Mouse (Mus musculus) midbrain, embryonic 15.5 days (tissue): ENCODE data around the gene Ldhb. TPM values are rescaled to one million over a fixed set of nuclear protein-coding genes. Genes with fewer than 3 reads are reported as not detected.

ENCODE experiments used
- ATAC-seq: fragments of 200-750 bp; cut with Nextera tagmentation; replicated peaks from 2 replicates; pipeline ENCODE4 v1.8.0; 2017; ENCODE audit warnings: moderate TSS enrichment
- H3K27ac ChIP-seq: fragments of 300-500 bp; sonication (generic); 2 replicates; pipeline ENCODE4 v1.5.1; 2015; ENCODE audit warnings: mild to moderate bottlenecking, inconsistent platforms
- H3K27me3 ChIP-seq: fragments of 300-500 bp; sonication (generic); replicated peaks from 2 replicates; pipeline ENCODE4 v1.6.1; 2015; ENCODE audit warnings: inconsistent platforms
- H3K36me3 ChIP-seq: fragments of 300-500 bp; sonication (generic); replicated peaks from 2 replicates; pipeline ENCODE4 v1.6.1; 2015; ENCODE audit warnings: inconsistent platforms
- H3K4me1 ChIP-seq: fragments of 300-500 bp; sonication (generic); 2 replicates; pipeline ENCODE4 v1.6.1; 2015; ENCODE audit warnings: inconsistent platforms
- H3K4me2 ChIP-seq: fragments of 300-500 bp; sonication (generic); 2 replicates; pipeline ENCODE4 v1.6.1; 2015; ENCODE audit warnings: inconsistent platforms, mild to moderate bottlenecking, moderate library complexity
- H3K4me3 ChIP-seq: fragments of 300-500 bp; sonication (generic); 2 replicates; pipeline ENCODE4 v1.5.1; 2015; ENCODE audit warnings: mild to moderate bottlenecking, inconsistent platforms
- H3K9ac ChIP-seq: fragments of 300-500 bp; sonication (generic); 2 replicates; pipeline ENCODE4 v1.6.1; 2015; ENCODE audit warnings: mild to moderate bottlenecking, inconsistent platforms
- H3K9me3 ChIP-seq: fragments of 300-500 bp; sonication (generic); 2 replicates; pipeline ENCODE4 v1.6.1; 2016; ENCODE audit warnings: inconsistent platforms
- WGBS: fragments of 180-500 bp; shearing (Covaris S2); methylation state at CpG from one replicate; pipeline ENCODE4 v1.1.7; 2015; ENCODE audit warnings: mixed read lengths; 5-methylcytosine and 5-hydroxymethylcytosine counted together
- polyA plus RNA-seq: library from polyadenylated mRNA; unstranded; fragments of >200 nt; fragmentation: Nextera tagmentation; extraction: Ambion mirVana; gene quantifications from 2 replicates; pipeline ENCODE4 v1.2.1, GENCODE M21; 2015

Ldhb gene
- polyA plus RNA-seq = 450 and 468 TPM in 2 replicates

DNA sequence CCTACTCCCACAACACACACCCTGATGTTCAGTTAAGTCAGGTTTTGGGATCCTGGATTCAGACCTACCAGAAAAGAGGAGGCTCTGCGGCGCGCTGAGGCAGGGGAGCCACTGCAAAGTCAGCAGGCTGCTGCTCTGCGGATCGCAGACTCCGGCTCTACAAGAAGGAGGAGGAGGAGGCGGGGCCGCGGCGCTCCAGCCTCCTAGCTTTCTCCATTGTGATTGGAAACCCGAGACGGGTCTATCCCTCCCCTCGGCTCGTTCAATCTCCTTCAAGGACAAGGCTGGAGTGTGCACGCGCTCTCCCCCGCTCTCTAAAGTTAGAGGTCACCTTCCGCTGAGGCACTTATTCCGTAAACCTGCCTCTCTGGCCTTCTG is at the start of gene Ldhb:
Ldhb (minus strand) TSS at position 173 of the 378 bp plus-strand sequence.
- ATAC-seq = peak; percentile 98
- WGBS = under 1% methylated on average over 19 of the region's 19 CpGs
- peak within 1 kb of the TSS; percentile 73 for H3K27ac ChIP-seq

GRCm38 (mm10) chr6:142555988-142556387 is 48.2 kb upstream of the Ldhb start:
- H3K9me3 ChIP-seq = no peaks in the 10 kb centered on the region
- no peaks in the 10 kb centered on the region for H3K36me3 ChIP-seq
- H3K27ac ChIP-seq = no peak overlapping the region
- whole genome bisulfite sequencing = 67% methylated on average over 1 of the region's 1 CpGs
- H3K4me3 ChIP-seq = no peak overlapping the region
- H3K4me1 ChIP-seq = no peaks in the 10 kb centered on the region
- H3K27me3 ChIP-seq = no peaks in the 10 kb centered on the region
- H3K4me2 ChIP-seq = no peak overlapping the region
- no peak for ATAC-seq
- no peak overlapping the region for H3K9ac ChIP-seq

More for the DNA sequence above, at the start of gene Ldhb:
- no peaks in the 10 kb centered on the region for H3K36me3 ChIP-seq
- H3K4me3 ChIP-seq = peak within 1 kb of the TSS; percentile 57
- peak within 1 kb of the TSS; percentile 84 for H3K4me2 ChIP-seq
- H3K27me3 ChIP-seq = peaks cover 14% of the 10 kb centered on the region
- peaks cover 26% of the 10 kb centered on the region for H3K4me1 ChIP-seq
- H3K9ac ChIP-seq = peak within 1 kb of the TSS; percentile 79
- H3K9me3 ChIP-seq = no peaks in the 10 kb centered on the region

- no peak overlapping the region for H3K4me2 ChIP-seq
- no peaks in the 10 kb centered on the region for H3K36me3 ChIP-seq
- H3K27me3 ChIP-seq = no peaks in the 10 kb centered on the region
- no peak overlapping the region for H3K27ac ChIP-seq
- ATAC-seq = no peak
- H3K9me3 ChIP-seq = no peaks in the 10 kb centered on the region
- 80% methylated on average over 4 of the region's 4 CpGs for WGBS
- H3K9ac ChIP-seq = no peak overlapping the region
- H3K4me3 ChIP-seq = no peak overlapping the region
- H3K4me1 ChIP-seq = no peaks in the 10 kb centered on the region
Observed at GRCm38 (mm10) chr6:142551482-142551881, 43.7 kb upstream of the Ldhb start.

- no peaks in the 10 kb centered on the region for H3K4me1 ChIP-seq
- ATAC-seq = no peak
- no peak overlapping the region for H3K4me2 ChIP-seq
- WGBS = 76% methylated on average over 4 of the region's 4 CpGs
- no peak overlapping the region for H3K4me3 ChIP-seq
- no peak overlapping the region for H3K27ac ChIP-seq
- no peaks in the 10 kb centered on the region for H3K9me3 ChIP-seq
- H3K9ac ChIP-seq = no peak overlapping the region
- H3K27me3 ChIP-seq = no peaks in the 10 kb centered on the region
- no peaks in the 10 kb centered on the region for H3K36me3 ChIP-seq
Observed at GRCm38 (mm10) chr6:142550871-142551270, 43.1 kb upstream of the Ldhb start.

GRCm38 (mm10) chr6:142548377-142548776 is 40.6 kb upstream of the Ldhb start:
- ATAC-seq = no peak
- no peak overlapping the region for H3K4me3 ChIP-seq
- no peak overlapping the region for H3K27ac ChIP-seq
- no peak overlapping the region for H3K9ac ChIP-seq
- H3K9me3 ChIP-seq = no peaks in the 10 kb centered on the region
- no peaks in the 10 kb centered on the region for H3K27me3 ChIP-seq
- no peak overlapping the region for H3K4me2 ChIP-seq
- WGBS = 89% methylated on average over 2 of the region's 2 CpGs
- H3K4me1 ChIP-seq = no peaks in the 10 kb centered on the region
- no peaks in the 10 kb centered on the region for H3K36me3 ChIP-seq

GRCm38 (mm10) chr6:142545132-142545531 is 37.4 kb upstream of the Ldhb start:
- no peaks in the 10 kb centered on the region; the same call in 1 of the 2 replicates for H3K27me3 ChIP-seq
- no peaks in the 10 kb centered on the region for H3K4me1 ChIP-seq
- WGBS = 53% methylated on average over 14 of the region's 14 CpGs
- no peak overlapping the region for H3K4me3 ChIP-seq
- H3K9me3 ChIP-seq = no peaks in the 10 kb centered on the region
- no peak for ATAC-seq
- no peaks in the 10 kb centered on the region for H3K36me3 ChIP-seq
- no peak overlapping the region for H3K9ac ChIP-seq
- H3K4me2 ChIP-seq = peak overlapping the region; percentile 8; the same call in 1 of the 2 replicates
- no peak overlapping the region for H3K27ac ChIP-seq

- 82% methylated on average over 4 of the region's 4 CpGs for WGBS
- Histone ChIP-seq H3K9ac (no peak overlapping the region), H3K4me1 (no peaks in the 10 kb centered on the region), H3K9me3 (no peaks in the 10 kb centered on the region), H3K36me3 (no peaks in the 10 kb centered on the region), H3K4me2 (no peak overlapping the region), H3K27me3 (no peaks in the 10 kb centered on the region; the same call in 1 of the 2 replicates), H3K4me3 (no peak overlapping the region), H3K27ac (no peak overlapping the region)
- ATAC-seq = no peak
Observed at GRCm38 (mm10) chr6:142543648-142544047, 35.9 kb upstream of the Ldhb start.

DNA sequence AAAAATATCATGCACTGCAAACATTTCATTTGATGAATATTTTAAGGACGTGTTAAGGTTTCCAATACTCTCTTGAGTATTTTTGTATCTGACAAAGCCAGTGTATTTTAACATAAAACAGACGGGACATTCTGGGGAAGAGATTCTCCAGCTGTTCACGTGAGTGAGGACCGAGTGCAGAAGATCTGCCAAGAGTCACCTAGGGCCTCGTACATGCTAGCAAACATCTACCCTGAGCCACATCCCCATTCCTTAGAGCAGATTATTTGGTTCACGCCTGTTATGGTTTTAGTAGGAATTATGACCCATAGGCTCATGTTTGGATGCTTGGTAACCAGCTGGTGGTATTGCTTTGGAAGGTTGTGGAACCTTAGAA is 35.0 kb upstream of the Ldhb start:
- Histone ChIP-seq H3K4me1 (no peaks in the 10 kb centered on the region), H3K36me3 (no peaks in the 10 kb centered on the region), H3K9ac (no peak overlapping the region), H3K4me2 (no peak overlapping the region), H3K9me3 (no peaks in the 10 kb centered on the region), H3K27me3 (no peaks in the 10 kb centered on the region; the same call in 1 of the 2 replicates), H3K4me3 (no peak overlapping the region), H3K27ac (no peak overlapping the region)
- WGBS = 90% methylated on average over 6 of the region's 6 CpGs
- ATAC-seq = no peak

DNA sequence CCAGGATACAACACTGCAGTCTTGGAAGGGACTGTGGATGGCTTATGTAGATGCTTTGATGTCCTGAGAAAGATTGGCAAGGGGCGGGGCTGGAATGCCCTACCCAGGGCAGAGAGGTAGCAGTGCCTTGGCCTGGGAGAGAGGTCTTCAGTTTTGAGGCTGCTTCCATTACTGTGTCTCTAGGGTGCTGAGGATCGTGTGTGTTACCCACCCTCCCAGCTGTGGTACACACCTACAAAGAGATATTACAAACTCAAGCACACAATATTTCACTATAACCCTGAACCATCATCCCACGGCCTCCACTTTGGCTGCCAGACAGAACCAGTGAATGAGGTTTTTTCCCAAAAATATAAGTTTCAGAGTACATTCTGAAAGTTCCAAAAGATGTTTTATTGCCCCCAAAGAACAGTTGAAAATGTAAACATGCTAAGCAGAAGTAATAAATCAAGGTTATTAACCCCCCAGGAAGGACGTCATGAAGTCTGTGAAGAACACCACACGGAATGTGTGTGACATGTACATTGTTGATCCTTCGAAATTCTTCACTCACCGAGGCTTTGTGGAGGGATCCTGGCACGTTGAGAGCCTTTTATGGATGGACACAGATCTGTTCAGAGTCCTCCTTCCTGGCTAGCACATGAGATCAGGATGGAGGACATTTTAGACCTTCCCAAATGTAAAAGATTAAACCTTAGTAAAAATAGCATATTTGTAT is 34.5 kb upstream of the Ldhb start:
- no peak for ATAC-seq
- H3K9ac ChIP-seq = no peak overlapping the region
- no peak overlapping the region for H3K27ac ChIP-seq
- no peaks in the 10 kb centered on the region for H3K36me3 ChIP-seq
- H3K27me3 ChIP-seq = no peaks in the 10 kb centered on the region; the same call in 1 of the 2 replicates
- H3K4me1 ChIP-seq = no peaks in the 10 kb centered on the region
- H3K9me3 ChIP-seq = no peaks in the 10 kb centered on the region
- H3K4me2 ChIP-seq = no peak overlapping the region
- H3K4me3 ChIP-seq = no peak overlapping the region
- WGBS = 85% methylated on average over 8 of the region's 8 CpGs

- Histone ChIP-seq H3K4me1 (no peaks in the 10 kb centered on the region), H3K9me3 (no peaks in the 10 kb centered on the region), H3K27ac (no peak overlapping the region), H3K4me3 (no peak overlapping the region), H3K9ac (no peak overlapping the region), H3K27me3 (no peaks in the 10 kb centered on the region; the same call in 1 of the 2 replicates), H3K4me2 (no peak overlapping the region), H3K36me3 (no peaks in the 10 kb centered on the region)
- no peak for ATAC-seq
- WGBS = 87% methylated on average over 10 of the region's 10 CpGs
Observed at GRCm38 (mm10) chr6:142540561-142541160, 32.9 kb upstream of the Ldhb start.

GRCm38 (mm10) chr6:142540131-142540530 is 32.4 kb upstream of the Ldhb start:
- Histone ChIP-seq H3K9me3 (no peaks in the 10 kb centered on the region), H3K4me2 (no peak overlapping the region), H3K4me3 (no peak overlapping the region), H3K36me3 (no peaks in the 10 kb centered on the region), H3K4me1 (no peaks in the 10 kb centered on the region), H3K27me3 (no peaks in the 10 kb centered on the region; the same call in 1 of the 2 replicates), H3K27ac (no peak overlapping the region), H3K9ac (no peak overlapping the region)
- no peak for ATAC-seq
- 90% methylated on average over 5 of the region's 5 CpGs for WGBS

GRCm38 (mm10) chr6:142538503-142538902 is 30.7 kb upstream of the Ldhb start:
- Histone ChIP-seq H3K9ac (no peak overlapping the region), H3K9me3 (no peaks in the 10 kb centered on the region), H3K27ac (no peak overlapping the region), H3K36me3 (no peaks in the 10 kb centered on the region), H3K4me2 (no peak overlapping the region), H3K4me1 (no peaks in the 10 kb centered on the region), H3K27me3 (no peaks in the 10 kb centered on the region; the same call in 1 of the 2 replicates), H3K4me3 (no peak overlapping the region)
- no peak for ATAC-seq
- 86% methylated on average over 17 of the region's 17 CpGs for WGBS

DNA sequence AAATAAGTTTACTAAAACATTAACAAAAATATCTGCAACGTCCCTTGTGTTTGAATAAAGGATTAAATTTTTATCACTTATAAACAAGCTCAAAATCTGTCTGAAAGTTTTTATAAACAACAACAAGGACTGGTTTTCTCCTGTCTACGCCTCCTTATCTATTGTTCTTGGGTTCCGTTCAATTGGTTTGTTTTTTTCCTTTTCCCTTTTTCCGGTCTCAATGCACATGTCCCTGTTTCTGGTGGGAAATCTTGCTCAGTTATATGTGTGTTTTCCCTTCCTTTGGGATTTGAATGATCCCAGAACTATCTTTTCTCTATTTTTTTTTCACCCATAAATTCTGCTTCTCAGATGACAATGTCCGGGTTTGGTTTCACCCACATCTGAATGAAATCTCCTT is 25.7 kb upstream of the Ldhb start:
- no peaks in the 10 kb centered on the region for H3K9me3 ChIP-seq
- no peak for ATAC-seq
- no peak overlapping the region for H3K9ac ChIP-seq
- no peak overlapping the region for H3K4me2 ChIP-seq
- H3K27me3 ChIP-seq = no peaks in the 10 kb centered on the region
- WGBS = 90% methylated on average over 5 of the region's 5 CpGs
- no peaks in the 10 kb centered on the region for H3K36me3 ChIP-seq
- H3K27ac ChIP-seq = no peak overlapping the region
- no peak overlapping the region for H3K4me3 ChIP-seq
- H3K4me1 ChIP-seq = no peaks in the 10 kb centered on the region
